Mouse (Mus musculus) gastrocnemius, adult 8-10 months (tissue): ENCODE measurements around the gene Gm21974. TPM values are rescaled to one million over a fixed set of nuclear protein-coding genes. Genes with fewer than 3 reads are reported as not detected.
A peak's percentile ranks its signal among the peaks of the same experiment; 100 is the strongest.
"Not testable (repeated sequence)": the region's sequence is repeated elsewhere in the genome, so short reads cannot be mapped to it uniquely, and the experiment has no call there.

ENCODE experiments used
- DNase-seq, 2 experiments: peaks; one replicate each; pipeline ENCODE4 v3.0.0; 2022; ENCODE audit warnings: low spot score in 2 of 2
- total RNA-seq, 4 experiments: library from RNA; stranded (reverse); gene quantifications; 2 replicates each; pipeline ENCODE4 v1.2.4; 2022

The Gm21974 gene
- not detected for total RNA-seq

- peak; percentile 95 for DNase-seq
These were observed at the start of gene Gm21974, which contains the start of gene Vkorc1 for GRCm38 (mm10) chr7:127895442-127895841. Gm21974 (minus strand) TSS chr7:127895454. Vkorc1 (minus strand) TSS chr7:127895617.

GRCm38 (mm10) chr7:127944614-127945013 lies 49.4 kb upstream of the Gm21974 start:
- DNase-seq: no peak

GRCm38 (mm10) chr7:127942097-127942496 lies 46.8 kb upstream of the Gm21974 start:
- DNase-seq: not testable (repeated sequence)

GRCm38 (mm10) chr7:127936216-127936884 lies 41.1 kb upstream of the Gm21974 start:
- DNase-seq: no peak

- DNase-seq: no peak
These were observed 40.5 kb upstream of the Gm21974 start for GRCm38 (mm10) chr7:127935748-127936159.

- peak; percentile 90 to 95 for DNase-seq
These were observed 39.9 kb upstream of the Gm21974 start for GRCm38 (mm10) chr7:127935028-127935722.

- DNase-seq: no peak
These were observed 38.8 kb upstream of the Gm21974 start for GRCm38 (mm10) chr7:127934075-127934474.

- no peak for DNase-seq
These were observed 37.2 kb upstream of the Gm21974 start for GRCm38 (mm10) chr7:127932273-127933031.

GRCm38 (mm10) chr7:127931351-127932135 lies 36.3 kb upstream of the Gm21974 start:
- no peak for DNase-seq

- no peak for DNase-seq
These were observed 35.4 kb upstream of the Gm21974 start for GRCm38 (mm10) chr7:127930636-127931035.

GRCm38 (mm10) chr7:127929923-127930322 lies 34.7 kb upstream of the Gm21974 start, which contains the start of gene Prss8:
Prss8 (minus strand) TSS chr7:127930104.
- no peak for DNase-seq

- DNase-seq: no peak
These were observed 33.3 kb upstream of the Gm21974 start for GRCm38 (mm10) chr7:127928596-127928995.

GRCm38 (mm10) chr7:127927726-127928125 lies 32.5 kb upstream of the Gm21974 start:
- DNase-seq: no peak

- no peak for DNase-seq
These were observed 31.6 kb upstream of the Gm21974 start for GRCm38 (mm10) chr7:127926846-127927245.

- no peak for DNase-seq
These were observed 30.8 kb upstream of the Gm21974 start for GRCm38 (mm10) chr7:127926066-127926465.

- DNase-seq: no peak
These were observed 30.0 kb upstream of the Gm21974 start for GRCm38 (mm10) chr7:127925252-127925651.

GRCm38 (mm10) chr7:127923714-127924113 lies 28.5 kb upstream of the Gm21974 start:
- no peak for DNase-seq

GRCm38 (mm10) chr7:127922451-127923275 lies 27.4 kb upstream of the Gm21974 start:
- DNase-seq: no peak

GRCm38 (mm10) chr7:127921516-127921915 lies 26.3 kb upstream of the Gm21974 start:
- no peak for DNase-seq

GRCm38 (mm10) chr7:127919290-127919689 lies 24.0 kb upstream of the Gm21974 start:
- DNase-seq: no peak
